Mouse (Mus musculus): ENCODE results near the gene Agbl1. TPM values are rescaled to one million over a fixed set of nuclear protein-coding genes. Genes with fewer than 3 reads are reported as not detected.

Agbl1 gene
- polyA plus RNA-seq, 1 experiment from 2014 or later, result 0.17 TPM

DNA sequence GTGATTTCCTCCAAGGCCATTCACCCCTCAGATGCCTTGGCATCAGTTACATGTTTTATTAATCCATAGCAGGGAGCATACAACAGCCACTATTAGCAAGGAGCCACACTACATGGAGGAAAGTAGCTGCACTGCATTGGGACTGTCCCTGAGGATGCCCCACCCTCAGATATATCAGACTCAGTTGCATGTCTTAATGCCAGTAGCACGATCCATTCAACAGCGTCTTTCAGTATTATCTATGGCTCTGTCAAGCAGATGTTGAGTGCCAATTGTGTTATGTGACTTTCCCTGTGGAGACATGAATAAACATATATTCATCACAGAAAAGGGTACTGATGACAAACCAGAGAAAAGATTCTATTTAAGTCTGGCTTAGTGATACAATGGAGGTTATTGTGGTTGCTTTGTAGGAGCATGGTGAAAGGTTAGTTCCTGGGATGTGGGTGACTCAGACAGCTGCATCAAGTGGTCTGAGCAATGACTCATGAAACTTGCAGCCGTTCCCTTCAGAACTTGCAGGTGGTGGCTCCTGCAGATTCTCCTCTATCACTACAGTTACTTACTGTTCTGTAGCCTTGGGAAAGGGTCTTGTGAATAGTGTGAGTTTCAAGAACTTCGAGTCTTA is 178.4 kb downstream of the Agbl1 start:
- Histone ChIP-seq H3K36me3 (ENCODE audit: control insufficient read depth, insufficient read depth, low read length) (no peaks in the 10 kb centered on the region), H3K9me3 (ENCODE audit: control insufficient read depth, low read length) (no peaks in the 10 kb centered on the region), H3K4me2 (ENCODE audit: low read depth) (no peak overlapping the region), H3K9ac (ENCODE audit: low read length) (no peak overlapping the region), H3K27me3 (ENCODE audit: control insufficient read depth, insufficient read depth, low read length) (no peaks in the 10 kb centered on the region), H3K27ac (ENCODE audit: low read depth, low read length) (no peak overlapping the region), H3K4me1 (ENCODE audit: control insufficient read depth, insufficient read depth, low read length) (no peaks in the 10 kb centered on the region), H3K4me3 (ENCODE audit: low read depth, low read length) (no peak overlapping the region)
- ATAC-seq (ENCODE audit: insufficient read depth, low FRiP score, low TSS enrichment) (no peak), DNase-seq (ENCODE audit: low spot score) (no peak)
- WGBS, result 57% methylated on average over 4 of the region's 4 CpGs

DNA sequence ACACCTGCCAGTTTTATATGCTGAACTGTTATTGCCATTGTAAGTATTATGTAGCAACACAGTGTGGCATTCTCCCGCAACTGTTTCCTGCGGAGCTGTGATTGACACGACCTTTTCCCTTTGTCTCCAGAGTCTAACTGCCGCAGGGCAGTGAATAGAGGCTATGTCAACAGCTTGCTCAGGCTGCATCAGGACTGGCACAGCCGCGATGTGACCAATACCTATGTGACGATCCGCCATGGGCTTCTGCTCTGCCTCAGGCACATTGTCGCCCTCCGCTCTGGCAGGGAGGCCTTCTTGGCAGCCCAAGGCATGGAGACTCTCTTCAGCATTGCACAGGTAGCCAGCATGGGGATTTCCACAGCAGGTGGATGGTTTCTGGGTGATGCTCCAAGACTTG is 179.3 kb downstream of the Agbl1 start:
- H3K9ac ChIP-seq (ENCODE audit: low read length), result no peak overlapping the region
- no peaks in the 10 kb centered on the region for H3K9me3 ChIP-seq (ENCODE audit: control insufficient read depth, low read length)
- H3K27me3 ChIP-seq (ENCODE audit: control insufficient read depth, insufficient read depth, low read length), result no peaks in the 10 kb centered on the region
- no peak for DNase-seq (ENCODE audit: low spot score)
- WGBS, result 60% methylated on average over 10 of the region's 10 CpGs
- H3K4me1 ChIP-seq (ENCODE audit: control insufficient read depth, insufficient read depth, low read length), result no peaks in the 10 kb centered on the region
- no peak overlapping the region for H3K4me2 ChIP-seq (ENCODE audit: low read depth)
- no peak overlapping the region for H3K4me3 ChIP-seq (ENCODE audit: low read depth, low read length)
- no peaks in the 10 kb centered on the region for H3K36me3 ChIP-seq (ENCODE audit: control insufficient read depth, insufficient read depth, low read length)
- ATAC-seq (ENCODE audit: insufficient read depth, low FRiP score, low TSS enrichment), result peak; percentile 31; the same call in 1 of the 2 replicates
- H3K27ac ChIP-seq (ENCODE audit: low read depth, low read length), result no peak overlapping the region

DNA sequence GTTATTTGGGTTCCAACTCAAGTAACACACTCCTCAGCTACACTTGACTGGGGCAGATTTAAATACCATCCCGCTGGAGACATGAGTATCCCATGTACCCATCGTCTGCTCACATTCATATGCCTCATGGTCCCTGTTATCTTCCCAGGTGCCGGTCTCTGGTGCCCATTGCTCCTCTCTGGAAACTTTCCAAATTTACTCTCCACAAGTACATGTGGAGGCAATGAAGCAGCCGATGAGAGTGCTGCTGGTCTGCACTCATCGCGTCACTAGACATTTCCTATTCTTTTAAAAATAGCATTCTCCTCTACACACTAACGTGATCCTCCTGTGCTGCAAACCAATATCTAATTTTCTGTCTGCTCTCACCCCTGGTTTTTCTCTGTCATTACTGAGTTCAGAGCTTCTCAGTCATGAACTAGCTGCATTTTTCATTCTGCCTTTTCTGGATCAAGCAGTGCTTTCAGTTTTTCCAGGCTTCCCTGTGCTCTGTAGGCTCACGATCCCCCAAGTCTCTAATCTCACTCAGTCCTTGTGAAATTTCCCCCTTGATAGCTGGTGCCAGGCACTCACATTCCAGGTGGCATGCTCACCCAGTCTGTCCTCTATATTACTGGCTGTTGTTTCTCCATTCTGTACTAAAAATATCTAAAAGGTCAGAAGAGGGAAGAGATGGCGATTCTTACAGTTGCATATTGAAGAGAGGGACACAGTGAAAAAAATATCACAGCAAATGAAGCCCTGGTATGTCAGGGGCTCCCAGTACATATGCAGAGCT is 180.9 kb downstream of the Agbl1 start:
- no peaks in the 10 kb centered on the region for H3K4me1 ChIP-seq (ENCODE audit: control insufficient read depth, insufficient read depth, low read length)
- no peak overlapping the region for H3K27ac ChIP-seq (ENCODE audit: low read depth, low read length)
- ATAC-seq (ENCODE audit: insufficient read depth, low FRiP score, low TSS enrichment) (no peak), DNase-seq (ENCODE audit: low spot score) (no peak)
- no peaks in the 10 kb centered on the region for H3K9me3 ChIP-seq (ENCODE audit: control insufficient read depth, low read length)
- no peaks in the 10 kb centered on the region for H3K36me3 ChIP-seq (ENCODE audit: control insufficient read depth, insufficient read depth, low read length)
- no peak overlapping the region for H3K4me2 ChIP-seq (ENCODE audit: low read depth)
- H3K27me3 ChIP-seq (ENCODE audit: control insufficient read depth, insufficient read depth, low read length), result no peaks in the 10 kb centered on the region
- no peak overlapping the region for H3K9ac ChIP-seq (ENCODE audit: low read length)
- 90% methylated on average over 9 of the region's 9 CpGs for WGBS
- no peak overlapping the region for H3K4me3 ChIP-seq (ENCODE audit: low read depth, low read length)

DNA sequence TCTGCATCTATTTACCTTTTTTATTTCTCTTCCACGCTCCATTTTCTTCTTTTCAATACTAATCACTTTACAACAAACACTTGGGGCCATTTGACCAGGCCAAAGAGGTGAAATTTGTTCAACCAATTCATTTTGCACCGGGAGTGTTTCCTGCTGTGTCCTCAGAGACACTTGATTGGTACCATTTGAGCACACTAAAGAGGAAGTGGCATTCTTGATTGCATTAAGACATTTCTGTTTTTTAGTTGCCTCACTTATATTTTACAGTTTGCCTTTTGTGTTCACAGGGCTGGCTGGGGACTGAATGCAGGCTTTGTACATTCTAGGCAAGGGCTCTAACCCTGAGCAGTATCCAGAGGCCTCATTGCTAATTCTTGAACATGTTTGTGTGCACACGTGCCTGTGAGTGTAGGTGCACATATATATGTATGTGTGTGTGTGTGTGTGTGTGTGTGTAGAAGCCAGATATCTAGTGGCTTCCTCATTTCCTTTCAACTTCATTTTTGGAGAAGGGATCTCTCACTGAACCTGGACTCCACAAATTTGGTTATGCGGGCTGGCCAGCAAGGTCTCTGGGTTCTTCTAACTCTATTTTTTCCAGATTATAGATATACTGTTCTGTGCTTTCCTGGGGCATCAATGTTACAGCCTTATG is 182.4 kb downstream of the Agbl1 start:
- no peak overlapping the region for H3K4me2 ChIP-seq (ENCODE audit: low read depth)
- H3K9ac ChIP-seq (ENCODE audit: low read length), result no peak overlapping the region
- no peak for ATAC-seq (ENCODE audit: insufficient read depth, low FRiP score, low TSS enrichment)
- no peak overlapping the region for H3K4me3 ChIP-seq (ENCODE audit: low read depth, low read length)
- H3K27ac ChIP-seq (ENCODE audit: low read depth, low read length), result no peak overlapping the region
- no peaks in the 10 kb centered on the region for H3K4me1 ChIP-seq (ENCODE audit: control insufficient read depth, insufficient read depth, low read length)
- 50% methylated on average over 4 of the region's 4 CpGs for WGBS
- DNase-seq (ENCODE audit: low spot score), result no peak
- no peaks in the 10 kb centered on the region for H3K9me3 ChIP-seq (ENCODE audit: control insufficient read depth, low read length)
- no peaks in the 10 kb centered on the region for H3K36me3 ChIP-seq (ENCODE audit: control insufficient read depth, insufficient read depth, low read length)
- no peaks in the 10 kb centered on the region for H3K27me3 ChIP-seq (ENCODE audit: control insufficient read depth, insufficient read depth, low read length)

DNA sequence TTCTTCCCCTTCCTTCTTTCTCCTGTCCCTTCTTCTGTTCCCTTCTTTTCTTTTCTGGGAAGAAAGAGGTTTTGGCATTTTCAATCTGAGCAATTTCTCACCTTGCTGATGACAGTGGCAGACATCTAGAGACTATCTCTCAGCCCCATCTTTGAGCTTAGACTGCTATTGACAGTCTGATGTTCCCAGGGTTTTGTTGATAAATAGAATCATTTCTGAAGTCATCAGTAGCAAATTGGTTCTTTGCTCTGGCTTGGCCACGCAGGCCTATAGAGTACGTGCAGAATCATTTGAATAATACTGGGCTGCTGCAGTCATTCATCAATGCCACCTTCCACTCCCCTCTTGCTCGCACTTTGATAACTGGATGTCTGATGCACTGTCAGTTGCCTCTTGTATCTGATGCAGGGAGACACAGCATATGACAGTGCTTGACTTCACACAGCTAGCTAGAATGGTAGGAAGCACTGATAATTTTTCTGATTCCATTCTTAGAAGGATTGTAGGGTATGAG is 186.5 kb downstream of the Agbl1 start:
- DNase-seq (ENCODE audit: low spot score), result no peak
- ATAC-seq (ENCODE audit: insufficient read depth, low FRiP score, low TSS enrichment), result no peak
- Histone ChIP-seq H3K4me2 (ENCODE audit: low read depth) (no peak overlapping the region), H3K4me3 (ENCODE audit: low read depth, low read length) (no peak overlapping the region), H3K27me3 (ENCODE audit: control insufficient read depth, insufficient read depth, low read length) (no peaks in the 10 kb centered on the region), H3K9me3 (ENCODE audit: control insufficient read depth, low read length) (no peaks in the 10 kb centered on the region), H3K27ac (ENCODE audit: low read depth, low read length) (no peak overlapping the region), H3K4me1 (ENCODE audit: control insufficient read depth, insufficient read depth, low read length) (no peaks in the 10 kb centered on the region), H3K36me3 (ENCODE audit: control insufficient read depth, insufficient read depth, low read length) (no peaks in the 10 kb centered on the region), H3K9ac (ENCODE audit: low read length) (no peak overlapping the region)
- 39% methylated on average over 3 of the region's 3 CpGs for WGBS

DNA sequence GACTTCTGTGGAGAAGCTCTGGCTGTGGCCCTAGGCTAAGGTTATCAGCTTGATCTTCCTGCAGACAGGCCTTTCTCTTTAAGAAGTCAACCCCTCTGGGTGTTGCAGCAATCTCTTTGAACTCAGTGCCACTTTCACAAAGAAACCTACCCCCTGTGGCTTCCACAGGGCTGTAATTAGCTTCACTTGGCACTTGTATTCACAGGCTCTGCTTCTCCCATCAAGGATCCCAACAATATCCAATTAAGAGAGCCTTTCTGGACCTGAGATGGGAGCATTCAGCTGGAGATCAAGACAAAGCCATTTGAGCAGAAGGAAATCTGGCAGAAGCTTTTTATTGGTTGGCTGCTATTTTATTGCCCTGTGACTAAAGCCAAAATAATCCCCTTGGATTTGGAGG is 208.9 kb downstream of the Agbl1 start:
- ATAC-seq (ENCODE audit: insufficient read depth, low FRiP score, low TSS enrichment), result no peak
- Histone ChIP-seq H3K9me3 (ENCODE audit: control insufficient read depth, low read length) (no peaks in the 10 kb centered on the region), H3K27me3 (ENCODE audit: control insufficient read depth, insufficient read depth, low read length) (no peaks in the 10 kb centered on the region), H3K36me3 (ENCODE audit: control insufficient read depth, insufficient read depth, low read length) (no peaks in the 10 kb centered on the region), H3K27ac (ENCODE audit: low read depth, low read length) (no peak overlapping the region), H3K9ac (ENCODE audit: low read length) (no peak overlapping the region), H3K4me2 (ENCODE audit: low read depth) (no peak overlapping the region), H3K4me3 (ENCODE audit: low read depth, low read length) (no peak overlapping the region), H3K4me1 (ENCODE audit: control insufficient read depth, insufficient read depth, low read length) (no peaks in the 10 kb centered on the region)
- no peak for DNase-seq (ENCODE audit: low spot score)

DNA sequence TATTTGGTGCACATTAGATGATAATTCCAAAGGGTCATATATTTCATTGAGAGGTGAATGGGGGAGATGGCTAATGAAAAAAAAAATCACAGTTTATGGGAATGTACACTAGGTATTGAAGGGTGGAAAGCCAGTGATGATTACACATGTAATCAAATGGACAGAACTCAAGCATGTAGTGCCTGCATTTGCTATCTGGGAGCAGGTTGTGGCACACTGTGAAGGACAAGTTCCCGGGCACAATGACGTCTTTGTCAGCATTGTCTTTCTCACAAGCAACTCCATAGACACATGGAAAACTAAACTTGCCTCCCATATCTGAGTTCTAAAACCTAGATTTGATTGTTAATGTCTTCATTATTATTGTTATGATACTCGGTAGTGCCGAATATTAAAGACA is 209.3 kb downstream of the Agbl1 start:
- H3K9ac ChIP-seq (ENCODE audit: low read length), result no peak overlapping the region
- H3K4me2 ChIP-seq (ENCODE audit: low read depth), result no peak overlapping the region
- no peaks in the 10 kb centered on the region for H3K9me3 ChIP-seq (ENCODE audit: control insufficient read depth, low read length)
- 61% methylated on average over 4 of the region's 4 CpGs for WGBS
- H3K27me3 ChIP-seq (ENCODE audit: control insufficient read depth, insufficient read depth, low read length), result no peaks in the 10 kb centered on the region
- ATAC-seq (ENCODE audit: insufficient read depth, low FRiP score, low TSS enrichment), result no peak
- no peaks in the 10 kb centered on the region for H3K36me3 ChIP-seq (ENCODE audit: control insufficient read depth, insufficient read depth, low read length)
- DNase-seq (ENCODE audit: low spot score), result no peak
- H3K4me3 ChIP-seq (ENCODE audit: low read depth, low read length), result no peak overlapping the region
- no peak overlapping the region for H3K27ac ChIP-seq (ENCODE audit: low read depth, low read length)
- no peaks in the 10 kb centered on the region for H3K4me1 ChIP-seq (ENCODE audit: control insufficient read depth, insufficient read depth, low read length)

DNA sequence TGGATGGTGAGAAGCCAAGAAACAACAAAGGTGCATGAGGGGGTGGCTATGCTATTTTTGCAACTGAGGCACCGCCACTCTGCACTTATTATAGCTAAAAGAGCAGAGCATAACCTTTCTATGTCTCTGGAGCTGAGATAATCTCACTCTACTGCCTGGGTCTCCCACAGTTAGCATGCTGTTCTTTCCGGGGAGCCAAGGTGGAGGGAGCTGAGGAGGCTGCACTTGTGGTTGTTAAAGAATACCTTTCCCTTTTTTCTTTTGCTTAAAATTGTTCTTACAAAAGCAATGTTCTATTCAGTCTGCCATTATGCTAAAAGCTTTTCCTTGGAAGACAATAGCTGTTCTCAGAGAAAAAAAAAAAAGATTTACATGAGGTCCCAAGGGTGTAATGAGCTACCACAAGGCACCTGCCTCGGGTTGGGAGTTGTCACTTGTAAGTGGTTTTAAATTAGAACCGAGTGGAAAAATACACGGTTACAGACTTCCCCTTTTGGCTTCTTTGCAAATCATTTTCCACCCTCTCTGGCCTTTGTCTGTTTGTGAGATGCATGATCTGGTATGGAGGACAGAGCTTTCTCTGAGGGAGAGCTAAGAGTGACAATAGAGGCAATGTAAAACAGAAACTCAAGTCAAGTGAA is 232.8 kb downstream of the Agbl1 start:
- Histone ChIP-seq H3K4me3 (ENCODE audit: low read depth, low read length) (no peak overlapping the region), H3K9me3 (ENCODE audit: control insufficient read depth, low read length) (no peaks in the 10 kb centered on the region), H3K36me3 (ENCODE audit: control insufficient read depth, insufficient read depth, low read length) (no peaks in the 10 kb centered on the region), H3K4me1 (ENCODE audit: control insufficient read depth, insufficient read depth, low read length) (peaks cover 3% of the 10 kb centered on the region; the same call in 1 of the 2 replicates), H3K9ac (ENCODE audit: low read length) (no peak overlapping the region), H3K27me3 (ENCODE audit: control insufficient read depth, insufficient read depth, low read length) (no peaks in the 10 kb centered on the region), H3K27ac (ENCODE audit: low read depth, low read length) (no peak overlapping the region), H3K4me2 (ENCODE audit: low read depth) (no peak overlapping the region)
- ATAC-seq (ENCODE audit: insufficient read depth, low FRiP score, low TSS enrichment) (no peak), DNase-seq (ENCODE audit: low spot score) (no peak)
- WGBS, result 46% methylated on average over 5 of the region's 5 CpGs
